ENCODE assay signal across 20 mouse cellular contexts in genomic region chr7:98893144-98893543, GRCm38 (mm10). TPM values are rescaled to one million over a fixed set of nuclear protein-coding genes. Genes with fewer than 3 reads are reported as not detected.
A peak's percentile ranks its signal among the peaks of the same experiment; 100 is the strongest.
DNase-seq lines count a peak whose midpoint lies in the region; ATAC-seq lines count a peak whose summit lies in the region.
"Had no signal": no experiment of that assay in that cellular context is flagged by ENCODE, and none has a peak within 500 bp of the region (broad histone marks: within the 10 kb centered on the region; RNA-seq: fewer than 3 reads in every experiment).

No protein-coding gene starts in this region.

- peak; percentile 53; the same call in 1 of the 2 replicates for ATAC-seq in common myeloid progenitor, adult 5-6 weeks (replicated peaks; ENCODE audit: low read depth, poor library complexity, severe bottlenecking)
- peak; percentile 44 to 54; a peak in 3 of 4 replicates for ATAC-seq in hematopoietic stem cell, adult 5-6 weeks (replicated peaks in 1 of 2; ENCODE audit: insufficient read depth in 1 of 2, low FRiP score in 2 of 2, low TSS enrichment in 1 of 2, low read depth in 1 of 2, poor library complexity in 2 of 2, severe bottlenecking in 2 of 2)
- no peak for ATAC-seq in megakaryocyte-erythroid progenitor cell, adult 5-6 weeks (replicated peaks; ENCODE audit: low FRiP score, low TSS enrichment, poor library complexity, severe bottlenecking)
- ATAC-seq: forebrain, embryonic 13.5 days; forebrain, embryonic 15.5 days; forebrain, postnatal 0 days had no signal

- H3K4me1 ChIP-seq in limb, embryonic 10.5 days, result peaks cover 68% of the 10 kb centered on the region

- no peak overlapping the region for H3K4me3 ChIP-seq in limb, embryonic 10.5 days
- H3K4me3 ChIP-seq: embryonic facial prominence, embryonic 10.5 days; embryonic facial prominence, embryonic 12.5 days; forebrain, embryonic 13.5 days; forebrain, embryonic 15.5 days had no signal

- H3K27ac ChIP-seq in limb, embryonic 10.5 days, result no peak overlapping the region
- H3K27ac ChIP-seq: embryonic facial prominence, embryonic 10.5 days; embryonic facial prominence, embryonic 12.5 days; forebrain, embryonic 13.5 days; forebrain, embryonic 15.5 days had no signal

- no peaks in the 10 kb centered on the region for H3K9me3 ChIP-seq in limb, embryonic 10.5 days (replicated peaks)
- H3K9me3 ChIP-seq: embryonic facial prominence, embryonic 10.5 days; embryonic facial prominence, embryonic 12.5 days; forebrain, embryonic 13.5 days; forebrain, embryonic 15.5 days had no signal

- peaks cover 5% of the 10 kb centered on the region for H3K36me3 ChIP-seq in limb, embryonic 10.5 days
- H3K36me3 ChIP-seq: embryonic facial prominence, embryonic 12.5 days; forebrain, embryonic 15.5 days had no signal

- H3K27me3 ChIP-seq in limb, embryonic 10.5 days (ENCODE audit: low read depth, poor library complexity, severe bottlenecking), result peaks cover 46% of the 10 kb centered on the region
- H3K27me3 ChIP-seq: embryonic facial prominence, embryonic 12.5 days; forebrain, embryonic 13.5 days; forebrain, embryonic 15.5 days had no signal

- 91% methylated on average over 5 of the region's 5 CpGs for WGBS in limb, embryonic 10.5 days

- DNase-seq in adrenal gland, adult 8-10 months, result no peak
- no peak for DNase-seq in limb, embryonic 10.5 days (ENCODE audit: low spot score)
- DNase-seq: adrenal gland, adult 2 months; adrenal gland, postnatal 14 days; adrenal gland, postnatal 36 days; cerebellum, adult 11 months; cerebellum, adult 18-20 months; cerebellum, adult 8-10 months; cerebellum, adult 9-11 months; cerebellum, postnatal 14 days; cerebellum, postnatal 36 days; forebrain, postnatal 0 days had no signal

RNA-seq across cellular contexts. Expression of gene Wnt11, which starts 58.2 kb away (rescaled TPM):
- total RNA-seq in common myeloid progenitor, adult 5-6 weeks (2017), result not detected in 2 replicates
- total RNA-seq in hematopoietic stem cell, adult 5-6 weeks (2017), result not detected in 2 replicates
- not detected in 2 replicates for total RNA-seq in megakaryocyte-erythroid progenitor cell, adult 5-6 weeks (2014; fragmentation: Nextera tagmentation)
- not detected in 2 replicates for total RNA-seq in megakaryocyte-erythroid progenitor cell, adult 5-6 weeks (2017)
- total RNA-seq in adrenal gland, adult 8-10 months (2022), result 1 to 10 TPM in 3 of 4 experiments, under 1 TPM in 1; 0.59 to 1.5 (median 1.2) TPM
- polyA plus RNA-seq in limb, embryonic 10.5 days (2016; fragmentation: Nextera tagmentation; extraction: Ambion mirVana), result 10.3 and 19.3 TPM in 2 replicates
- total RNA-seq: MEL had no signal
